8 mouse cellular contexts compared by ENCODE assay signal in genomic region chr17:71551757-71552451, GRCm38 (mm10). TPM values are rescaled to one million over a fixed set of nuclear protein-coding genes. Genes with fewer than 3 reads are reported as not detected.
A peak's percentile ranks its signal among the peaks of the same experiment; 100 is the strongest.
DNase-seq lines count a peak whose midpoint lies in the region; ATAC-seq and TF ChIP-seq lines count a peak whose summit lies in the region.

TSS of gene Spdya (plus strand) at chr17:71552061.

- H3K4me1 ChIP-seq in cortical plate, adult 2 months (ENCODE audit: control insufficient read depth, insufficient read depth, low read length): no peaks in the 10 kb centered on the region

- TF ChIP-seq POLR2A in cortical plate, adult 2 months (IDR thresholded peaks at IDR 0.05; ENCODE audit: extremely low read depth, insufficient read depth, low read length): peak; percentile 35; the same call in 1 of the 2 replicates

- peak within 1 kb of the TSS; percentile 71 for H3K4me3 ChIP-seq in cortical plate, adult 2 months (ENCODE audit: insufficient read depth, low read length)

- peak; percentile 94 for ATAC-seq in megakaryocyte, adult 5-6 weeks (ENCODE audit: poor library complexity, severe bottlenecking)

- DNase-seq in adipocyte (ENCODE audit: low spot score): peak; percentile 34
- DNase-seq in gastrocnemius, postnatal 10 days: peak; percentile 83
- peak; percentile 86 for DNase-seq in induced T-regulatory cell, adult 2 months (ENCODE audit: low read depth)
- DNase-seq in left cerebral cortex, adult 8-10 months (ENCODE audit: low spot score in 2 of 2): peak; percentile 70 to 73
- peak; percentile 79 to 82 for DNase-seq in right cerebral cortex, adult 2 months (ENCODE audit: low spot score in 2 of 2)
- peak; percentile 37 for DNase-seq in urinary bladder, postnatal 10 days (ENCODE audit: low spot score)

- H3K27ac ChIP-seq in cortical plate, adult 2 months (ENCODE audit: insufficient read depth, low read length): no peak within 1 kb of the TSS

- no peak for TF ChIP-seq CTCF in cortical plate, adult 2 months (IDR thresholded peaks at IDR 0.05; ENCODE audit: extremely low read depth, insufficient read depth, low read length)

RNA-seq across cellular contexts. Expression of gene Spdya, which starts in this region (rescaled TPM):
- 1.7 and 2.0 TPM in 2 replicates for polyA plus RNA-seq in cortical plate, adult 2 months (2012; rRNA removed)
- under 1 TPM; 0.12 to 0.32 TPM for total RNA-seq in gastrocnemius, postnatal 10 days (2021)
- 1 to 10 TPM; 2.7 to 3.8 (median 2.8) TPM for total RNA-seq in left cerebral cortex, adult 8-10 months (2022)
- not detected in 2 replicates for total RNA-seq in megakaryocyte, adult 5-6 weeks (2015)
- total RNA-seq in megakaryocyte, adult 5-6 weeks (2017): not detected in 2 replicates

Comparison
In these comparisons a context has a peak if more than half of its experiments do, and no peak if none do; other contexts are left out.
1. Peak in DNase-seq in gastrocnemius, postnatal 10 days; RNA of the gene not detected or under 1 TPM.
2. Peak in ATAC-seq in megakaryocyte, adult 5-6 weeks; RNA of the gene not detected or under 1 TPM.
3. DNase-seq: peak in every context shown above with its lines; median percentile 86 in induced T-regulatory cell, adult 2 months; 83 in gastrocnemius, postnatal 10 days; 80 in right cerebral cortex, adult 2 months; 72 in left cerebral cortex, adult 8-10 months; 37 in urinary bladder, postnatal 10 days; 34 in adipocyte.